Mouse (Mus musculus) adrenal gland, postnatal 25 days (tissue): Measurements from ENCODE around the gene A830031A19Rik. TPM values are rescaled to one million over a fixed set of nuclear protein-coding genes. Genes with fewer than 3 reads are reported as not detected.
A peak's percentile ranks its signal among the peaks of the same experiment; 100 is the strongest.

ENCODE experiments used
- DNase-seq: peaks from one replicate; pipeline ENCODE4 v3.0.0; 2021; ENCODE audit warnings: mixed read lengths
- total RNA-seq: library from RNA; stranded (reverse); gene quantifications from 2 replicates; pipeline ENCODE4 v1.2.3, GENCODE M21; 2021

Gene A830031A19Rik
- total RNA-seq, 1 experiment from 2014 or later = not detected

DNA sequence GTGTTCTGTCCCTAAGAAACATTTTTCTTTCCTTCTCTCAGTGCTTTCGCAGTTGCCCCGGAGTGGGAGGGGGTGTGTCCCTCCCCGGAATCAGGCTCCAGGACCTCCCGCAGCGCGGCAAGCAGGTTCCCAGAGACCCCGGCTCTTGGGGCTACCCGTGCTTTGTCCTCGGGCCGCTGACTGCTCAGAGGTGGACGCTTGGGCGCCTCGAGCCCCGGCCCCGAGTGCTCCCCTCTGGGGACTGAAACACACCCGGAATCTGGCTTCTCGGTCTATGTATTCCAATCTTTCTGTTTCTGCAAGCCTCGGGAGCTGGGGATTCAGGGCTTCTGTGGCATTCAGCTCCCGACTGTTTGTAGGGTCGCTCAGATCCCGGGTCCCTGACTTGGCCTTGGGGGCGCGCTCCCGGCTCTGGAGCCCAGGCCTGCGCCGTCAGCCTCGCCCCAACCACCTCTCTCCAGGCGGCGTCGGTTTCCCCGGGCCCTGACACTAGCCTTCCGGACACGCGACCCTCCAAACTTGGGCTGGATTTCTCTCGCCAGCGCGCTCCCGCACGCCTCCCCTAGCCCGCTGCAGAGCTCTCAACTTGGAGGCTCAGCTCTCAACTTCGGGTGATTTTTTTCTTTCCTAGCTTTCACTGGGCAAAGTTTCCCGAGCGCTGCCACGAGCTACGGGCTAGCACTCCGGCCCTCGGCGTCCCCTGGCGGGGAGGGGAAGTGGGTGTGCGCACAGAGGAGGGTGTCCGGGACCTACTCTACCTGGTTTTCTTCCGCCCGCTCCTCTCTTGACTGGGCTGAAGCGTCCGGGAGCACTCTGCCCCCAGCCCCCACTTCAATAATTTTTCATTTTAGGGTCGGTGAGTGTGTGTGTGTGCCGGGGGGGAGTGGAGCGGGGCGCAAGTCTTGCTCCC is 2.2 kb upstream of the A830031A19Rik start:
- peak; percentile 63 for DNase-seq

GRCm38 (mm10) chr11:24076127-24076650 is 1.3 kb upstream of the A830031A19Rik start:
- peak; percentile 57 for DNase-seq

DNA sequence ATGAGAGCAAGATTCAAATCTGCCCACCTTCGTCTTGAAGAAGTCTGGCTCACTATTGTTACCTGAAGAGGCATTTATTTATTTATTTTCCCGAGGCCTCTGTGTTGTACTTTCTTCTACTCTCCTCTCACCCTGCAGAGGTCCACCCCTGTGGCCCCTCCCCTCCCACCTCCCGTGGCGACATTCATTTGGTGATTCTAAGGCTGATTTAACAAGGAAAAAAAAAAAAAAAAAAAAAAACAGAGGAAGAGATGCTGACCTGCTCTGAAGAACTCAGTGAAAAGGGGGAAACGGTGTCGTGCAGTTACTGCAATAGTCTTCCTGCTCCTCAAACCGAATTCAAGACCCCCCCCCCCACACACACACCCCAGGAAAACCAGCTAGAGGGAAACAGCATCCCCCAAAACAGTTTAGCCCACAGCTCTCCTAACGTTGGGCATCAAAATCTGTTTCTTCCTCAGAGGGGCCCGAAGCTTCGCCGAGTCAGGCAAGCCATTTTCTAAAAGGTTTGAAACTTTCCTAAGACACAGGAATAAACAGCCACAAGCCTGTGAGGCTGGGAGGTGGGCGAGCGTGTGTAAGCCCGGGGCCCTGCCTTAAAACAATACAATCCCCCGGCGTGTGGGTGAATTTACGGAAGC is 752 bp upstream of the A830031A19Rik start:
- no peak for DNase-seq

GRCm38 (mm10) chr11:24074021-24074591 is 748 bp downstream of the A830031A19Rik start:
- no peak for DNase-seq

- DNase-seq = no peak
Measured at GRCm38 (mm10) chr11:24065313-24065712, 9.5 kb downstream of the A830031A19Rik start.

GRCm38 (mm10) chr11:24064221-24064620 is 10.6 kb downstream of the A830031A19Rik start:
- DNase-seq = no peak

- no peak for DNase-seq
Measured at GRCm38 (mm10) chr11:24062495-24063096, 12.3 kb downstream of the A830031A19Rik start.

- DNase-seq = peak; percentile 12
Measured at GRCm38 (mm10) chr11:24061819-24062218, 13.0 kb downstream of the A830031A19Rik start.

GRCm38 (mm10) chr11:24060428-24060827 is 14.4 kb downstream of the A830031A19Rik start:
- no peak for DNase-seq

DNA sequence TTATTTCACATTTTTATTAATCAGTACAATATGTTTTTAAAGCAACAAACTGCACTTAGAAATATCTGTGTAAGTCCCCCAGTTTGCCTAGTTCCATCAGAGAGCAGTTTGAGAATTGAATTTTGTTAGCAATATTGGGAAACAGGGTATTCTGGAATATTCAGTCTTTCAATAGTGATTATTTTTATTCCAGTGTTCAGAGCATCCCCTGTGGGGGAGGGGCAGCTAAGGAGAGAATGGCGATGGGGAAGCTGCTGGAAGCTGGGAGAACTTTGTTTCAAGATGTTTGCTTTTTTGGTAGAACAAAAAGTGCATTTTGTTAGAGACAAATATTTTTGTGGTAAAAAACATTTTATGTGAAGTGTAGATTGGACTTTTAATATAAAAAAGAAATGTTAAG is 15.7 kb downstream of the A830031A19Rik start:
- no peak for DNase-seq

- no peak for DNase-seq
Measured at GRCm38 (mm10) chr11:24052882-24053281, 22.0 kb downstream of the A830031A19Rik start.

DNA sequence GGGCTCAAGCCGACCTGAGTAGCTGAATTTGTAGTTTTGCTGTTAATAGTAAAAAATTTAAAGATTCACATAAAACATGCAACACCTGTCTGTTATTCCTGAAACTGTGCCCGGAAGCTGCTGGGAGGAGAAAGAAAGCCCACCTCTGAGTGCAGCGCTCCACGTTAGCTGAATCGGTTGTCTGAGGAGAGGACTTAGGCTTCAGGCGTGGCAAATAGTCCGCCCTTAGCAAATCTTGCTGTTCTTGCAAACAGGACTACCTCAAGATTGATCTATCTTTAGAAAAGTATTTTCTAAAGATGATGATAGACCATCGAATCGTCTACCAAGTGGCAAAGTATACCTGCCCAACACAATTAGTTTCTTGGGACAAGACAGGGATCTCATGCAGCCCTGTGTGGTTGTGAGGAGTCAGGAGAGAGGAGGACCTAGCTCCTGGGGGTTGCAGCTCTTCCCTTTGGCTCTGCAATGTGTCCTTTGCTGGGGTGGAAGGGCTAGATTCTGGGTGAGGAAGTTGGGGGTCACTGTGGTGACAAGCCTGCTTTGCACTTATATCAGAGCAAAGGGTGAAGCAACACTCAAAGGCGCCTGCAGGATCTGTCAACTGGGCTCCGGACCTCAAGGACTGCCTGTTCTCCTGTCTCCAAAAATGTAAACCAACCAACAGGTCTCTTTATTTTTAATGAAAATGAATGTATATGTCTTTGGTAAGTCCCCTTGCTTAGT is 24.7 kb downstream of the A830031A19Rik start:
- DNase-seq = no peak

DNA sequence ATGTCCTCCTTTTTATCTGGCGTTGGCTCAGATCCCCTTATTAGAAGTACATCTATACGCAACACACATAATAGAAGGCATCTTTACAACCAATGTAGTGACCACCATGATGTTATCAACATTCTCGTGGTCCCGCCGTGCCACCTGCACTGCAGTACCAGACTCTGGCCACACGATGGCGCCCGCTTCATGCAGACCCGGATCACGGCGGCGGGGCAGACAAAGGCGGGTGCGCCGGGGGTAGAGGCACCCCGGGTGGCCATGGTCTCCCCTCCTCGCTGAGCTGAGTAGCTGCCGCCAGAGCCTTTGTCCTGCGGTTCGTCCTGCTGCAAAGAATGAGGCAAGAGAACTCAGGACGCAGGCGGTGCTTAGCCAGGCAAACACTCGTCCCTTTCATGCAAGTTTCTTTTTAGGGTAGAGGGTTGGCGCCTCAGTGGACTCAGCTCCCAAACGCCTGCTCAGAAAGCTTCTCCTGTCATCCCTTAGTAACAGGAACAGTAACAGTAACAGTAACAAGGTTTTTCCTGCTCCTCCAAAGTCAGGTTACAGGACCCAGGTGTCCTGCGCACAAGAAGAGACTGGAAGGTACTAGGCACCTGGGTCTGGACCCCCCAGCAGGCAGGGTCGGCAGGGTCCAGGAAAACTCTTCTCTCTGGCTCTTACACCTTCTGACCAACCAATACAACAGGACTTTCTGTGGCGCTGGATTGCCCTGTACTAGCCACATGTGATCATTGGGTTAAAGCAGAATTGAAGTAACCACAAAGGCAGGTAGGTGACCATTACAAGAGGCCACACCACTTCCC is 25.4 kb downstream of the A830031A19Rik start:
- peak; percentile 82 for DNase-seq

DNA sequence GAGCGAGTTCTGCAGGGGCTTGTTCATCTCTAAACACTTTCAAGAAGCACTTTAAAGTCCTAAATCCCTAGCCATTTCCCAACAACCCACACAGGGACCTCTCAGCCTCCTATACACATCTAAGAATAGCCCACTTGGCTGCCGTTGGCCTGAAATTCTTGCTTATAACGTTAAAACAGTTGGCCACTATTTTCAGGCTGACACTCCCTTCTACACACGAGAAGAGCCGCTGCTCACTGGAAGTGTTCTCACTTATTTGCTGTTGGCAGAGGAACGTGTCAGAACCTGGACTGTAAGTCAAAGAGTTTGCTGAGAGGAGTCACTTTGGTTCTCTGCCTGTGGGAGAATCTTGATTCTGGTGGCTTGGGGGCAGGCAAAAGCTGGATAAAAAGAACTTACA is 30.8 kb downstream of the A830031A19Rik start:
- no peak for DNase-seq

DNA sequence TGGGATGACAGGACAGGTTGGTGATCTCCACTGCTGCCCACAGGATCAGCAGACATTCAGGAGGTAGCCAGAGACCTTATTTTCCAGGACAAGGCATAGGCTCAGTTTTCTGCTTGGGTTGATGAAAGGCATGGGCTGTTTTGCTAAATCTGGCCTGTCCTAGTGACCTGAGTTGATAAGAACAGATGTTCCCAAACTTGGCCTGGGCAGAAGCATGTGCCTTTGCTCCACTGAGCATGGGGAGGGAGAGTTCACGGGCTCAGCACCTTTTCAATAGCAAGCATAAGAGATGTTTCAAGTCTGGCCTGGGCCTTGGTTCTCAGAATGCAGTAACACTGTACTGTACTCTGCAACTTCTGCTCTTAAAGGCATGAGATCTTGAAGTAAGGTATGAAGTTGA is 54.1 kb downstream of the A830031A19Rik start:
- no peak for DNase-seq

DNA sequence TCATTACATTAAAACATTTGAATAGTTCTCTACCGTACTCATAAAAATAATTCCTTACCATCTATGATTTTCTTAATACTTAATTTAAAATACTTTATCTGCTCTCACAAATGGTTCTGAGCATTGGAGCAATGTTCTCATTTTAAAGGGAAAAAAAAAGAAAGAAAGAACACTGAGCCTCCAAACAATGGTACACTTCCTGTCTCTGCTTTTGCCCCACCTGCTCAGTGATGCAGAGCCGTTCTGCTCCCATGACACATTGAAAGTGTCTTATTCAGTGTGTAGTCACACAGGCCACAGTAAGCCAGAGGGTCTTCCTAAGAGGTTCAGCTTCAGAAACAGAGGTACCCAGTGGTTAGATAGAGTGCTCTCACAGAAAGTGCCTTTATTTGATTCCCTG is 56.1 kb downstream of the A830031A19Rik start:
- no peak for DNase-seq

- DNase-seq = no peak
Measured at GRCm38 (mm10) chr11:24016647-24017179, 58.1 kb downstream of the A830031A19Rik start.

DNA sequence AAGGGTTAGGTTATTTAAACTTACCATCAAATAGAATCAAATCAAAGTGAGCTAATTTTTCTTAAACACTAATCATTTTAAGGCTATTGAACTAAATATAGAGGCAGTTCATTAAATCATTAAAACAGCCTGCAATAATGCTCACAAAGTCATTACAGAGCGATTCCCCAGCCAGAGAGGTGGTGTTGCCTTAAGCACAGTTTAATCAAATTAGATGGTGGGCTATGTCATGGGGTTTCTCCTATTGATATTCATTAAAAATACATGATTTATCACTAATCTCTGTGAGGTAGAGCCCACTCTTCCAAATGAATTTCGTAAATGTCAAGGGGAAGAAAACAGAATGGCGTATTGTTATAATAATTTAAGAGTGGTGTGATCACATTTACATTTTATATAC is 58.8 kb downstream of the A830031A19Rik start:
- no peak for DNase-seq

DNA sequence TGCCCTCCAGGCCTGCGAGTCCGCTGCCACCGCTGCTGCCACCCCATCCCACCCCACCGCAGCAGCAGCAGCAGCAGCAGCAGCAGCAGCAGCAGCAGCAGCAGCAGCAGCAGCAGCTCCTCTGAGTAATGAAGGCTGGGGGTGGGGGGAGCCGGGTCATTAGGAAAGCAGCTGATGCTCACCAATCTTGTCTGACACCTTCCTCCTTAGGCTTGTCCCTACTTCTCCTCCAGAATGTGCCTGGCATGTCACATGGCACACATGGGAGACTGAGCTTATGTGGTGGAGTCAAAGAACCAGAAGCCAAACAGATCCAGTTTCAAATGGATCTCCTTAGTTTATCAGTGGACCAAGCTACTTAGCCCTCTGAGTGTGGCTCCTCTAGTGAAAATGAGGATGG is 60.2 kb downstream of the A830031A19Rik start:
- no peak for DNase-seq

DNA sequence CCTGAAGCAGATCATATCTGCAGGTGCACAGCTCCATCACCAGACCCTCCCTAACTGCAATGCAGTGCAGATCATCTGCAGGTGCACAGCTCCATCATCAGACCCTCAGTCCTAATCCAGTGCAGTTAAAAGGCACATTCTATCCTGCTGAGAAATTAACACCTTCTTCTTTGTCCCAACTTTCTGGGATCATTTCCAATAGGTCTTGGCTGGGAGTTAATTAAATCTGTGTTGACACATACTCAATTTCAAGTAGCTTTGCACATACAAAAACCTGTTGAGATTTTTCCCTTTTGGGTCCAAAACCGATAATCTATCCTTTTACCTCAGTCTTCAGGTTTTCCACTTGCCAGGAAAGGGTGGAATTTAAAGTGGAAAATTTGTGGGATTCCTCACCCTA is 62.6 kb downstream of the A830031A19Rik start:
- DNase-seq = no peak

GRCm38 (mm10) chr11:24008976-24009375 is 65.9 kb downstream of the A830031A19Rik start:
- no peak for DNase-seq
